Mouse (Mus musculus): ENCODE results near the gene Gm6034. TPM values are rescaled to one million over a fixed set of nuclear protein-coding genes. Genes with fewer than 3 reads are reported as not detected.
A peak's percentile ranks its signal among the peaks of the same experiment; 100 is the strongest.
"Not testable (repeated sequence)": the region's sequence is repeated elsewhere in the genome, so short reads cannot be mapped to it uniquely, and the experiment has no call there.

Gm6034 gene
- polyA plus RNA-seq, 1 experiment from 2014 or later = not detected

GRCm38 (mm10) chr17:36003331-36003730, 39.4 kb upstream of the Gm6034 start:
- H3K9me3 ChIP-seq = no peaks in the 10 kb centered on the region
- no peak overlapping the region for H3K27ac ChIP-seq (replicated peaks)
- H3K4me2 ChIP-seq = no peak overlapping the region
- H3K9ac ChIP-seq = no peak overlapping the region
- no peaks in the 10 kb centered on the region for H3K4me1 ChIP-seq (replicated peaks)
- no peaks in the 10 kb centered on the region for H3K36me3 ChIP-seq
- H3K27me3 ChIP-seq = no peaks in the 10 kb centered on the region
- 95% methylated on average over 7 of the region's 7 CpGs for WGBS
- ATAC-seq (ENCODE audit: low FRiP score, low read depth) = no peak
- H3K4me3 ChIP-seq = no peak overlapping the region

- H3K4me2 ChIP-seq; H3K27ac ChIP-seq (replicated peaks); H3K9ac ChIP-seq; H3K36me3 ChIP-seq; H3K4me3 ChIP-seq; H3K9me3 ChIP-seq; H3K4me1 ChIP-seq (replicated peaks); ATAC-seq (ENCODE audit: low FRiP score, low read depth); H3K27me3 ChIP-seq: not testable (repeated sequence)
- 95% methylated on average over 7 of the region's 7 CpGs for WGBS
These were observed 38.4 kb upstream of the Gm6034 start for GRCm38 (mm10) chr17:36004409-36004808.

- Histone ChIP-seq H3K9ac (no peak overlapping the region), H3K36me3 (peaks cover 10% of the 10 kb centered on the region), H3K27ac (replicated peaks) (no peak overlapping the region), H3K4me2 (no peak overlapping the region), H3K27me3 (no peaks in the 10 kb centered on the region), H3K4me1 (replicated peaks) (no peaks in the 10 kb centered on the region), H3K4me3 (no peak overlapping the region), H3K9me3 (no peaks in the 10 kb centered on the region)
- WGBS = 96% methylated on average over 5 of the region's 5 CpGs
- ATAC-seq (ENCODE audit: low FRiP score, low read depth) = no peak
These were observed 27.8 kb upstream of the Gm6034 start for GRCm38 (mm10) chr17:36014977-36015376.

GRCm38 (mm10) chr17:36017046-36017445, 25.7 kb upstream of the Gm6034 start:
- Histone ChIP-seq H3K27ac (replicated peaks) (no peak overlapping the region), H3K4me3 (no peak overlapping the region), H3K27me3 (no peaks in the 10 kb centered on the region), H3K9me3 (no peaks in the 10 kb centered on the region), H3K4me2 (no peak overlapping the region), H3K9ac (no peak overlapping the region), H3K4me1 (replicated peaks) (no peaks in the 10 kb centered on the region), H3K36me3 (peaks cover 10% of the 10 kb centered on the region)
- 92% methylated on average over 5 of the region's 5 CpGs for WGBS
- ATAC-seq (ENCODE audit: low FRiP score, low read depth) = no peak

DNA sequence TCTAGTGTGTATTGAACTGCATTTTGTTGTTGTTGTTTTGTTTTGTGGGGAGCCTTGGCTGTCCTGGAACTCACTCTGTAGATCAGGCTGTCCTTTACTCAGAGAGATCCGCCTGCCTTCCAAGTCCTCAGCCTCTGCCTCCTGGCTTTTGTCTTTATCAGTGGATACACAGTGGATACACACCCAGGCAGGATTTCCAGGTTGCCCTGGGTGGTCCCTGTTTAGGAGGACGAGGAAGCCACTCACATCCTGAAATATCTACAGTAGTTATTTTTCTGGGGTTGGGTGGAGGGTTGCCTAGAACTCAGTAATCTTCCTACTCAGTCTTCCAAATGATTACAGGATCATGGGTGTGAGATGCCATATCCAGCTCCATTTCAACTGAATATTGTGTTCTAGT, 23.8 kb upstream of the Gm6034 start:
- no peaks in the 10 kb centered on the region for H3K27me3 ChIP-seq
- H3K9ac ChIP-seq = no peak overlapping the region
- no peak overlapping the region for H3K4me3 ChIP-seq
- no peaks in the 10 kb centered on the region for H3K4me1 ChIP-seq (replicated peaks)
- H3K4me2 ChIP-seq = no peak overlapping the region
- WGBS = 69% methylated on average over 2 of the region's 2 CpGs
- no peak overlapping the region for H3K27ac ChIP-seq (replicated peaks)
- H3K36me3 ChIP-seq = peaks cover 10% of the 10 kb centered on the region
- ATAC-seq (ENCODE audit: low FRiP score, low read depth) = no peak
- no peaks in the 10 kb centered on the region for H3K9me3 ChIP-seq

DNA sequence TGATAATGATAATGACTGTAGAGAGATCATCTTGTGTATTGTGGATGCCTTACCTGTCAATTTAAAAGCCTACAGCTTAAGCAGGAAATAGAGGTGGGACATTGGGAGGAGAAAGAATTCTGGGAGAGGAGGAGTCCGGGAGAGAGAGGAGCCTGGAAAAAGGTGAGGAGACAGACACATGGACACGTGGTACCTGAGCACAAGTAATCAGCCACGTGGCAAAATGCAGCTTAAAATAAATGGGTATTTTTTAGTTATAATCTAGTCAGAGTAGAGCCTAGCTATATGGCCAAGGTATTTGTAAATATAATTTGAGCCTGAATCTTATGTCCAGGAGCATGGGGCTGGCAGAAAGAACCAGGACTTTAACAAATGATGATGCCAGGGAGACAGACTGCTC, 23.2 kb upstream of the Gm6034 start:
- peaks cover 5% of the 10 kb centered on the region for H3K36me3 ChIP-seq

DNA sequence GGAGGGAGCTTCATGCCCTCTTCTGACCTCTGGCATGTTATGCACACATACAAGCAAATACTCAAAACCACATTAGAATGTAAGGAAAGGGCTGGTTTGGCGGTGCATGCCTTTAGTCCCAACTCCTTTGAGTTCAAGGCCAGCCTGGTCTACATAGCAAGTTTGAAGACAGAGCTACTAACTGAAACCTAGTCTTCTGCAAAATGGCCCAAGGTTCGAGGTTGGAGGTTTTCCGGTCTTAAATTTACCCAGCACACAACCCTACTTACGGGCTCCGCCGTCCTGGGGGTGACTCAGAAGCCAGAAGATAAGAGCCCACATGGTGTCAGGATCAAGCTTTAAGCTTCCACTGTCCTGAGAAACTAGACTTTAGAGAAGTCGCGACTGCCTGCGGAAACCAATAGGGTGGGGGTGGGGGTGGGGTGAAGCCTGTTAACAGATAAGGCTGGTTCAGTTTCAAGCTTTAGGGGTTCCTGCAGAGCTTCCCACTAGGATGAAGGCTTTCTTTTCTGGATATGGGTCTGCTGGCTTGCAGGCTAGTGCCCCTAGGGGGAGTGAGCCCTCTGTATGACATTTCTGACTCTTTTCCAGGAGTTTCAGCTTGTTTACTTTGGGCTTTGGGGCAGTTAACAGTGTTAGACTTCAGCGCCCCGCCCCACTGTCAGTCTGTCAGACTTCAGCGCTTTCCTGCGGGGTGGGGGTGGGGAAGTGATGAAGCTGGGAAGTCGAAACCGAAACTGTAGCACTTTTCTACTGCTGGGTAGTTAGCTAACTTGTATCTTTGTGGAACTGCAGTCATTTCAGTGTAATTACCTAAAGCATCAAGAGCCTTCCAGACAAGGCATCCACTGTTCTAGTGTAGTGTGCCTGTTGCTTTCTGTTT, 22.3 kb upstream of the Gm6034 start, which contains the start of gene H2-T24:
TSS of gene H2-T24 (minus strand) at position 370 of the 883 bp plus-strand sequence.
- H3K4me3 ChIP-seq = no peak within 1 kb of the TSS
- peak within 1 kb of the TSS; percentile 11; the same call in 1 of the 2 replicates for H3K4me2 ChIP-seq
- no peak within 1 kb of the TSS for H3K9ac ChIP-seq
- H3K9me3 ChIP-seq = no peaks in the 10 kb centered on the region
- no peak within 1 kb of the TSS for H3K27ac ChIP-seq (replicated peaks)
- no peaks in the 10 kb centered on the region for H3K27me3 ChIP-seq
- no peaks in the 10 kb centered on the region for H3K36me3 ChIP-seq
- WGBS = 53% methylated on average over 15 of the region's 15 CpGs
- H3K4me1 ChIP-seq (replicated peaks) = no peaks in the 10 kb centered on the region
- ATAC-seq (ENCODE audit: low FRiP score, low read depth) = no peak

More for the DNA sequence above, 23.2 kb upstream of the Gm6034 start:
- no peak for ATAC-seq (ENCODE audit: low FRiP score, low read depth)
- Histone ChIP-seq H3K4me3 (no peak overlapping the region), H3K4me1 (replicated peaks) (no peaks in the 10 kb centered on the region), H3K27me3 (no peaks in the 10 kb centered on the region), H3K4me2 (no peak overlapping the region), H3K9ac (no peak overlapping the region), H3K9me3 (no peaks in the 10 kb centered on the region), H3K27ac (replicated peaks) (no peak overlapping the region)
- WGBS = 83% methylated on average over 3 of the region's 3 CpGs

DNA sequence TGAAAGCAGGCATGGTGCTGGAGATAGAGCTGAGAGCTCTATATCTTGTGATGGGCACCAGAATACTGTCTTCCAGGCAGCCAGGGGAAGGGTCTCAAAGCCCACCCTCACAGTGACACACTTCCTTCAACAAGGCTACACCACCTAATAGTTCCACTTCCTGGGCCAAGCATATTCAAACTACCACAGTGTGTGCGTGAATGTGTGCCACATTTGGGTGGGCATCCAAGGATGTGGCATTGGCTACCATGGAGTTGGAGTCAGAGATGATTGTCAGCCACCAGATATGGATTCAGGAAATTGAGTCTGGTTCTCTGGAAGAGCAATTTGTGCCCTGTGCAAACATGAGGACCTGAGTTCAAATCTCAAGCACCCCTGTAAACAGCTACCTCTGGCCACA, 21.5 kb upstream of the Gm6034 start:
- Histone ChIP-seq H3K9me3 (no peaks in the 10 kb centered on the region), H3K9ac (no peak overlapping the region), H3K4me1 (replicated peaks) (no peaks in the 10 kb centered on the region), H3K27ac (replicated peaks) (no peak overlapping the region), H3K36me3 (no peaks in the 10 kb centered on the region), H3K27me3 (no peaks in the 10 kb centered on the region), H3K4me2 (0 out of 2 replicates have a peak overlapping the region, but pooled peaks have one; percentile 11), H3K4me3 (no peak overlapping the region)
- WGBS = 95% methylated on average over 1 of the region's 1 CpGs
- ATAC-seq (ENCODE audit: low FRiP score, low read depth) = no peak

DNA sequence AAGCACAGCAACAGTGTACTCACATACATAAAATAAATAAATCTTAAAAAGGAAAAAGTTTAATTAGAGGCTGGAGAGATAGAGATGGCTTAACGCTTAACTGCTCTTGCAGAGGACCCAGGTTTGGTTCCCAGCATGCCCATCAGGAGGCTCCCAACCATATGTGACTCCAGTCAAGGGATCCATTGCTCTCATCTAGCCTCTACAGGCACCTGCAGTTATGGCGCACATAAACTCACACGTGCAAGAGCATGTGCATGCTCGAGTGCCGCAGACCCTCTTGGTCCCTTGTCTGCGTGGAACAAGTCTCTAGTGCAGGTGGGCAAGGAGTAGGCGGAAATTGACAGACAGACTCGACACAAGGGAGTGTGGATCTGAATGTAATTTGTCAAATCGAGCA, 20.7 kb upstream of the Gm6034 start:
- H3K27ac ChIP-seq (replicated peaks) = no peak overlapping the region
- no peak for ATAC-seq (ENCODE audit: low FRiP score, low read depth)
- H3K4me2 ChIP-seq = no peak overlapping the region
- H3K9me3 ChIP-seq = no peaks in the 10 kb centered on the region
- no peaks in the 10 kb centered on the region for H3K36me3 ChIP-seq
- WGBS = 93% methylated on average over 9 of the region's 9 CpGs
- H3K4me3 ChIP-seq = no peak overlapping the region
- no peaks in the 10 kb centered on the region for H3K27me3 ChIP-seq
- no peak overlapping the region for H3K9ac ChIP-seq
- H3K4me1 ChIP-seq (replicated peaks) = no peaks in the 10 kb centered on the region

- Histone ChIP-seq H3K36me3 (no peaks in the 10 kb centered on the region), H3K27me3 (no peaks in the 10 kb centered on the region), H3K4me2 (no peak overlapping the region), H3K27ac (replicated peaks) (no peak overlapping the region), H3K9me3 (no peaks in the 10 kb centered on the region), H3K4me3 (no peak overlapping the region), H3K4me1 (replicated peaks) (no peaks in the 10 kb centered on the region), H3K9ac (no peak overlapping the region)
- WGBS = 94% methylated on average over 6 of the region's 6 CpGs
- ATAC-seq (ENCODE audit: low FRiP score, low read depth) = no peak
These were observed 19.8 kb upstream of the Gm6034 start for GRCm38 (mm10) chr17:36022922-36023321.

DNA sequence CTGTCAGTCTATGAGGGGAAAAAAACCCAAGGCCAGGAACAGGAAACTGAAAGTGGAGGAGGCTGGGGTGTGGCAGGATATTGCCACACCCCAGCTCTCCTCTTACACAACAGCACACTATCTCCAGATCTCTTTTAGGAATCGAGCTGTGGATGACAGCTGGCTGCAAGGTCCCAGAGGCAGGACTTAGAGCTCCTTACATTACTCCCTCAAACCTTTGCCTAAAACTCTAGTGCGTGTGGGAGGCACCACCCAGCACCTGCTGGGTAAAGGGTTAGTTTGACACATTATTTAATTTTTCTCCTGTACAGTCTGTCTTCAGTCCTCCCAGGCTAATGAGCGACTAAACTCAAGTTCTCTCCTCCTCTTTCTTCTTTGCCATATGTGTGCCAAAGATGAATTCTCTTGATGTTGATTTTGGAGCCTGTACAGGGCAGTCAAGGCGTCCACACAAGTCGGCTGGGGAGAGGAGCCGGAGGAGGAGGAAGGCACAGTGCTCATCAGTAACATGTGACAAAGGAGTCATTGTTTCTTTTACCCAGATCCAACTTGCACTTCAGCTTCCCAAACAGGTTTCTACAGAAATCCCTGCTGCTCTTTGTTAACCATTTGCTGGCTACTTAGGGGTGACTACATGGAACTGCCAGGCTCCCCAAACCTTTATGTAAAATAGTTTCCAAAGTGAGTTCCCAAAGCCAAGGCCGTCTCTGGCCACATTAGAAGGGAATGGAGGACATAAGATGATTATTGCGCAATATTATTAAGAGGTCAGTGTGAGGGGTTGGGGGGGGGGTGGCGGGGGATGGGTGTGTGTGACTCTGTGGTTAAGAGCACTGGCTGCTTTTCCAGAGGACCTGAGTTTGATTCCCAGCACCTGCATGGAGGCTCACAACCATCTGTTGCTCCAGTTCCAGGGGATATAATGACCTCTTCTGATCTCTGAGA, 18.8 kb upstream of the Gm6034 start:
- no peaks in the 10 kb centered on the region for H3K4me1 ChIP-seq (replicated peaks)
- H3K27me3 ChIP-seq = no peaks in the 10 kb centered on the region
- H3K9ac ChIP-seq = no peak overlapping the region
- 68% methylated on average over 9 of the region's 9 CpGs for WGBS
- H3K9me3 ChIP-seq = no peaks in the 10 kb centered on the region
- H3K27ac ChIP-seq (replicated peaks) = no peak overlapping the region
- no peak overlapping the region for H3K4me2 ChIP-seq
- no peak for ATAC-seq (ENCODE audit: low FRiP score, low read depth)
- H3K4me3 ChIP-seq = no peak overlapping the region
- no peaks in the 10 kb centered on the region for H3K36me3 ChIP-seq

DNA sequence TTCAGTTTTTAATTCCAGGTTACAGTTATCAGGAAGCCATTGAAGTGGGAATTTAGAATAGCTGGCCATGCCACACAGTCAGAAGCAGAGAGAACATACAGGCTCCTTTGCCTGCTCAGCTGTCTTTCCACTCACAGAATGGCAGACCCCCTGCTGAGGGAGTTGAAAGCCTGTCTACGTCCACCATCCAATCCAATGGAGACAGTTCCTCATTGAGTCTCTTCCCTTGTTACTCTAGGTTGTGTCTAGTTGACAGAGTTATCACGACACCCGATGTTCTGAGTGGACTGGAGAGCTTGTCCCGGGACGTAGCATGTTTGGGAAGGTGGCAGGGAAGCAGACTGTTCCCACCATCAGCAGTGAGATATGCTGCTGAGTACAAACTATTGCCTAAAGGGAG, 17.6 kb upstream of the Gm6034 start:
- Histone ChIP-seq H3K36me3 (no peaks in the 10 kb centered on the region), H3K4me2 (no peak overlapping the region), H3K27ac (replicated peaks) (no peak overlapping the region), H3K27me3 (no peaks in the 10 kb centered on the region), H3K4me1 (replicated peaks) (no peaks in the 10 kb centered on the region), H3K9ac (no peak overlapping the region), H3K9me3 (no peaks in the 10 kb centered on the region), H3K4me3 (no peak overlapping the region)
- ATAC-seq (ENCODE audit: low FRiP score, low read depth) = no peak
- 52% methylated on average over 5 of the region's 5 CpGs for WGBS
